Mouse (Mus musculus) effector memory CD4-positive, alpha-beta T cell, adult 5 months (primary cell): Measurements from ENCODE around the gene 8030411F24Rik. TPM values are rescaled to one million over a fixed set of nuclear protein-coding genes. Genes with fewer than 3 reads are reported as not detected.

Experiments used
- polyA plus RNA-seq: library from polyadenylated mRNA; unstranded; fragments of 100-300 nt; shearing (Covaris generic); gene quantifications from one replicate; pipeline ENCODE4 v1.2.1, GENCODE M21; 2017

8030411F24Rik gene
- not detected for polyA plus RNA-seq

GRCm38 (mm10) chr2:148781709-148782108, at the start of gene 8030411F24Rik:
Gene 8030411F24Rik (plus strand): TSS chr2:148782009.

GRCm38 (mm10) chr2:148732327-148733000, 49.3 kb upstream of the 8030411F24Rik start, which contains the start of gene Napb:
Gene Napb (minus strand): TSS chr2:148732467.

GRCm38 (mm10) chr2:148750058-148750457, 31.8 kb upstream of the 8030411F24Rik start, which contains the start of gene Cstl1:
Gene Cstl1 (plus strand): TSS chr2:148750358.

GRCm38 (mm10) chr2:148771397-148771796, 10.4 kb upstream of the 8030411F24Rik start, which contains the start of gene Cst11:
Gene Cst11 (minus strand): TSS chr2:148771497.

GRCm38 (mm10) chr2:148789142-148789541, 7.3 kb downstream of the 8030411F24Rik start, which contains the start of gene Cst12:
Gene Cst12 (plus strand): TSS chr2:148789361.

GRCm38 (mm10) chr2:148798485-148798884, 16.7 kb downstream of the 8030411F24Rik start, which contains the start of gene Cst8:
Gene Cst8 (plus strand): TSS chr2:148798785.

DNA sequence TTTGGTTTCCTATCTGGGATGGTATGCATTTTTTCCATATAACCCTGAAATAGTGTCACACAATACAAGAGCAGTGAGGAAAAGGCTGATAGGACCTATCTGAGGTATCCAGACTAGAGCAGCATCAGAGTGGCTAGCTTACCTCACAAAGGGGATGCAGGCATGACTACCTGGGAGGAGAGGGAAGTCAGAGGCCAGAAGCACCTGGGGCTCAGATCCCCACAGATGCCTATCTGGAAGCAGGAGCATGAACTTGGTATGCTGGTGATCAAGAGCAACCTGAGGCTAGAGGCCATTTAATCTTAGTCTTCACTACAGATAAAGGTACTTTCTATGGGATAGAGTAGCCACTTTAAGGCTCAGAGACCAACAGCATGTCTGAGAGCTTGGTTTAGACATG, 38.1 kb downstream of the 8030411F24Rik start, which contains the start of gene Cst13:
Gene Cst13 (plus strand): TSS at position 173 of the 400 bp plus-strand sequence.

GRCm38 (mm10) chr2:148834912-148835311, 53.1 kb downstream of the 8030411F24Rik start, which contains the start of gene Cst9:
Gene Cst9 (plus strand): TSS chr2:148835147.

Other genes starting within 250 kb of the 8030411F24Rik start
- gene Nxt1, start 109.4 kb upstream of the 8030411F24Rik start, polyA plus RNA-seq: 33.2 TPM
- gene Gzf1, start 101.0 kb upstream of the 8030411F24Rik start, polyA plus RNA-seq: 6.0 TPM
- gene Napb, start 49.5 kb upstream of the 8030411F24Rik start, polyA plus RNA-seq: 0.51 TPM
- not detected for gene Cstl1, start 31.7 kb upstream of the 8030411F24Rik start, polyA plus RNA-seq
- not detected for gene Cst11, start 10.5 kb upstream of the 8030411F24Rik start, polyA plus RNA-seq
- not detected for gene Cst12, start 7.4 kb downstream of the 8030411F24Rik start, polyA plus RNA-seq
- gene Cst8, start 16.8 kb downstream of the 8030411F24Rik start, polyA plus RNA-seq: not detected
- not detected for gene Cst13, start 38.1 kb downstream of the 8030411F24Rik start, polyA plus RNA-seq
- not detected for gene Cst9, start 53.1 kb downstream of the 8030411F24Rik start, polyA plus RNA-seq
- gene 9230104L09Rik, start 83.0 kb downstream of the 8030411F24Rik start, polyA plus RNA-seq: not detected
- 92.0 TPM for gene Cst3, start 93.7 kb downstream of the 8030411F24Rik start, polyA plus RNA-seq
- not detected for gene Gm1330, start 221.2 kb downstream of the 8030411F24Rik start, polyA plus RNA-seq
- gene Gm10750, start 235.2 kb downstream of the 8030411F24Rik start, polyA plus RNA-seq: not detected